Mouse (Mus musculus): ENCODE measurements around the gene Fuca1.
A peak's percentile ranks its signal among the peaks of the same experiment; 100 is the strongest.

Gene Fuca1

DNA sequence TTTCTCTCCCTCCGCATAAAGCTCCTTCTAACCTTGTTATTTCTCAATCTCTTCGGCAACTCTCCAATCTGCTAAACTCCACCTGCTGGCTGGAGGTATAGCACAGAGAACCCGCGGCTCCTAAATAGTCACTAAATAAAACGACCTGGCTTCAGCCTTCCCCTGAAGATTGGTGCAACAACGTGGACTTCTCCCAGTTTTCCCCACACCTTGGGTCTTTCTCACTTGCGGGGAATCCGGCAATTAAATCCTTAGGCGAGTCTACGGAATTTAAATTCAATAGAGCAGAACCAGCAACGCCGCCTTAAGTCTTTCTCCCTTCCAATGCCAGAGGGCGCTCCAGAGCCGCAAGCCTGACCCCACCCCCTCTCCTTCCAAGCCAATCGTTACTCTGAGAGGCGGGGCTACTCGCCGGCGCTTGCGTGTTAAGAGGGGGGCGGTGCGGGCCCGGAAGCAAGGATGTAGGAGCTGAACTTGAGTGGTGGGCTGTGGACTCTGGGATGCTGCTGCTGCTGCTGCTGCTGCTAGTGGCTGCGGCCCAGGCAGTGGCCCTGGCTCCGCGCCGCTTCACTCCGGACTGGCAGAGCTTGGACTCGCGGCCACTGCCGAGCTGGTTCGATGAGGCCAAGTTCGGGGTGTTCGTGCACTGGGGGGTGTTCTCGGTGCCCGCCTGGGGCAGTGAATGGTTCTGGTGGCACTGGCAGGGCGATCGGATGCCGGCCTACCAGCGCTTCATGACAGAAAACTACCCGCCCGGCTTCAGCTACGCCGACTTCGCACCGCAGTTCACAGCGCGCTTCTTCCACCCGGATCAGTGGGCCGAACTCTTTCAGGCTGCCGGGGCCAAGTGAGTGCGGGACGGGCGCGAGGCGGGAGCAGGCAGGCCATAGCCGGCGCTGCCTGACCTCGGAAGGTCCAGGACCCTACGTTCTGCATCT lies at the start of gene Fuca1:
Fuca1 (plus strand) TSS at position 432 of the 938 bp plus-strand sequence.
- peak; percentile 94 for DNase-seq (ENCODE audit: low spot score)

- DNase-seq (ENCODE audit: low spot score) = no peak
These were observed 48.5 kb upstream of the Fuca1 start for GRCm38 (mm10) chr4:135872015-135872414.

DNA sequence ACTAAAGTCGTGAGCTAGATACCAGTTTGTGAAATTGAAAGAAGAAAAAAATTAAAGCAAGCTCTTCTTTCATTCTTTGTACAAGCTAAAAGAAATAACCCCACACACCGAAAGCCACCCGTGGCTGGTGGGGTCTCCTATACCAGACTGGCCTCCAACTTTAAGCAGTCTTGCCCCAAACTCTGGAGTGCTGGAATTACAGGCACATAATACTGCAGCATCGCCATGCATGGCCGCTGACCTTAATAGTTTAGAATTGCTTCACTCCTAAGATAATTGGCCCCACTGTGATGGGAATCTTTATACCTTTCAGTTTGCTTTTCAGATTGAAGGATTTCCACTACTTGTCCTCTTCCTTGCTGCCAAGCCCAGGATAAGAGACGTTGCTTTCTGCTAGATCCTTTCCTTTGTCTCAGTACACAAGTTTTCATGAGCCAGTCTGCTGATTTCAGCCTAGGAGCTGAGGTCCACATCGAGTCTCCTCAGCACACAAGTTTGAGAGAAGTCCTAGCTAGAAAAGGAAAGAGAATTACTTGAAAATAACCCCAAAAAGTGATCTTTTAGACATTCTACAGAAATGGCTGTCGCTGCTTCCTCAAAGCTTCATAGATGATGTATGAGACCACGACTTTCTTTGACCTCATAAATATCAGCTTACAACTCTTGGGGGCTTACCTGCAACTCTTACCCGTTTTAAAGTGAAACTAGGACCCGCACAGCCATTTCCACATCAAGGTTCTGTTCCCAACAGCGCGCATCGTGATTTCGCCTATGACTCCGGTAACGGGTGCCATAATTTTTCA lies 47.7 kb upstream of the Fuca1 start:
- no peak for DNase-seq (ENCODE audit: low spot score)

DNA sequence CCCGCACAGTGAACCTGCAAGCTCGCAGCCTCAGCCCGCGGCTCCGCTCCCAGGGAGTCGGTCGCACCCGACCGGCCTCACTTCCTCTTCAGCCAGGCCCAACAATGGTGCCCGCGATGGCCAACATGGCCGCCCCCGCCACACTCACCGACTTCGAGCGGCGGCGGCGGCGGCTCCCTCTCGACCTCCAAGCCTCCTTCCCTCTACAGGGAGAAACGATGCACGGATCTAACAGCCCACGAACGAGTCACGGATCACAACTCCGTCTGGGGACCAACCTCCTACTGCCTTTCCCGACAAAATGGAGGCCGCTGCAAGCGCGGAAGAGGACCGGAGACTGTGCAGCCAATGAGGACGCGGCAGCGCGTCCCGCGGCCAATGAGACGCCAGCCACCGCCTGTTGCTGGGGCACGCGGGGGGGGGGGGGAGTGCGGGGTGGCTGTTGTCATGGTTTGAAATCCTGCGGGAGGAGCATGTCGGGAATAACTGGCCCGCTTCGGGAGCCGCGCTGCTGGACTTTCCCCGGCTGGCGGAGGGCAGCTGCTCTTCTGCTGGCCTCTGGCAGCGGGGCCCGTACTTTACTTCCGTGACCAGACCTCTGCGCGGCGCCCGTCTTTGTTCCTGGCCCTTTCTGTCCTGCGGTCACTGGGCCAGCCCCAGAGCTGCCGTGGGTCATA lies 46.9 kb upstream of the Fuca1 start, which contains the start of gene Pnrc2:
Pnrc2 (minus strand) TSS at position 325 of the 677 bp plus-strand sequence.
- peak; percentile 80 for DNase-seq (ENCODE audit: low spot score)

DNA sequence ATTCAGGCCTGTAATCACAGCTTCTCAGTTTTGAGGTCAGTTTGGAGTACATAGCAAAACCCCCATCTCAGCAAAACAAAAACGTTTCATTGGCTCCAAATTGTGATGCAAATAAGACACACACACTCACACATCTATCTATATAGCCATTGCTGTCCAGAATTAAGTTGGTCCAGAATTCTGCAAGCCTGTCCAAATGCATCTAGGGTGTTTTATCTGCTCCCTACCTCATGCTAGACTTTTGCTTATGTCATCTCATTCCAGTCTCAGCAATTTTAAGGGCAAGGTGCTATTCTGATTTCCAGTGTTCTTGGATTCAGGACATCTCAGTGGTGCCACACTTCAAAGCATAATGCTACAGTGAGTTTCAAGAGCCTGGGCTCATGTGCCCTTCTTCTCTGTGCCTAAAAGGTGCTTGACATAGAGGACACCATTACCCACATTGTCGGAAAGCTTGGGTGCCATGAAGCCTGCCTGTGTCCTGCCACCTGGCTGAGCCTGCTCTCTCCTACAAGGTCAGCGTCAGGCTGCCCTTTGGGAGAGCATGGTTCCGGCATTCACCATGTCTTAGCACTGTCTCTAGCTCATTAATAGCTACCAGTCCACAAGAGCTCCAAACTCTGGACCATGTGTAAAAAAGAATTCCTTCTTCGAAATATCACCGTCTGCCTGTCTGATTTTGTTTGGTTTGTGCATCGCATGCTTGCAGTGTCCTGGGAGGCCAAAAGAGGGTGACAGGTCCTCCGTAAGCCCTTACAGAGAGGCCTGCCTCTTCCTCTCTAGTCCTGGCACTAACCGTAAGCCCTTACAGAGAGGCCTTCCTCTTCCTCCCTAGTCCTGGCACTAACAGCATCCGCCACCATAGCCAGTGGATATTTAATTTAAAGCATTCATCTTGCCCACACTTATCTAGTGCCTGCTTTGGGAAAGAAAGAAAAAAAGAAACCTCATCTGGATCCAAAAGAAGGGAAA lies 45.7 kb upstream of the Fuca1 start:
- no peak for DNase-seq (ENCODE audit: low spot score)

DNA sequence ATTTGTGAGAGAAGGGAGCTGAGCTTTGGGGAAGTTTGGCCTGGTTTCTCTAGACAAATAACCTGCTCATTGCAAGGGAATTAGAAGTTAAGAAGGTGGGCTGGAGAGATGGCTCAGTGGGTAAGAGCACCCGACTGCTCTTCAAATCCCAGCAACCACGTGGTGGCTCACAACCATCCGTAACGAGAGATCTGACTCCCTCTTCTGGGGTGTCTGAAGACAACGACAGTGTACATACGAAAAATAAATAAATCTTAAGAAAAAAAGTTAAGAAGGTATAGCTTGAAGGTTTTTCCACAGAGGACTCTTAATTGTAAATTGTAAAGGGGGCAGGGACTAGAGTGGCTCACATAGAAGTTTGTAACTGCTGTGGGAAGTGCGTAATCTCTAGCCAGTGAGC lies 45.0 kb upstream of the Fuca1 start:
- no peak for DNase-seq (ENCODE audit: low spot score)

DNA sequence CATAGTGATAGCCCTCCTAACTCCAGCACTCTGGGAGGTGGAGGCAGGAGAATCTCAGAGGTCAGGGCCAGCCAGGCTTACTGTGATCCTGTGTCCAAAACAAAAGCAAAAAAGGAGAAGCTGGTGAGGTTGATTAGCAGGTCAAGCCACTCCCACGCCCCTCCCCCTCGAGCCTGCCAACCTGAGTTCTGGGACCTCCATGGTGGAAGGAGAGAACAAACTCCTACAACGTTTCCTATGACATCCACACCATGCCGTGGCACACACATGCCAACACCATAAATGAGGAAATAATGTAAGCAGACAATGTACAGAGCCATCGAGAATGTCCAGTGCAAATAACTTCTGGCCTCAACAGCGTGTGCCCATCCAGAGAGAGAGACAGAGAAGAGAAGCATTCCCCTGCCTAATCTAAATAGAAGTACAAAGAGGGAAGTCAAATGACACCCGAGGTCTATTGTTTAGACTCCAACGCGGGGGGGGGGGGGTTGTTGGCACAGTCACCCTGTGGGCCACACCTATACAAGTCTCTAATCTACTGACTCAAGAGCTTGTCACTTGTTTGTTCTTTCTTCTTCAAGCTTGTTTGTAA lies 44.4 kb upstream of the Fuca1 start:
- no peak for DNase-seq (ENCODE audit: low spot score)

DNA sequence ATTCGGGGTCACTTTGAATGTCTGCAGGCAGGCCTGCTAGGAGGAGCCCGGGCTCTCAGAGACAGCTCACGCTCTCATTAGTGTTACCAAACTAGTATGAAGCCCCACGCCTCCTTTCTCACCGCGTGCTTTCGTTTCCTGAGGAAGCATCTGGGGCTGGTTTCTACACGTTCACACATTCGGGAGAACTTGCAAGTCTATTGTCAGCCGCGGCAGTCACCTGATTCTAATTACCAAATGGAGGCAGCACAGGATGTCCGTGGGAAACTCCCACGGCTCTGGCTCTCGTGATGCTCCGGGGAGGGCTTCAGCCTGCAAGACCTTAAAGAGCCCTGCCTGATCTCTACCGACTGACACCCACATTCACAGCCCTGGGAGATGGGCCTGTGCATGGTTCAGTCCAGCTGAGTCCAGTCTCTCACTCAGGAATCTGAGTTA lies 43.9 kb upstream of the Fuca1 start:
- DNase-seq (ENCODE audit: low spot score) = peak; percentile 63

DNA sequence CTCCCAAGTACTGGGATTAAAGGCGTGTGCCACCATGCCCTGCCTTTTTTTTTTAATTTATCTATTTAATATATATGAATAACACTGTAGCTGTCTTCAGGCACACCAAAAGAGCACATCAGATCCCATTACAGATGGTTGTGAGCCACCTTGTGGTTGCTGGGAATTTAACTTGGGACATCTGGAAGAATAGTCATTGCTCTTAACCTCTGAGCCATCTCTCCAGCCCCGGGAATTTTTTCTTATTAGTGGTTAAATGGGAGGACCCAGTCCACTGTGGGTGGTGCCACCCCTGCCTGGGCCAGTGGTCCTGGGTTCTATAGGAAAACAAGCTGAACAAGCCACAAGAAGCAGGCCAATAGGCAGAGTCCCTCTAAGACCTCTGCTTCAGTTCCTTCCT lies 42.8 kb upstream of the Fuca1 start:
- DNase-seq (ENCODE audit: low spot score) = no peak

DNA sequence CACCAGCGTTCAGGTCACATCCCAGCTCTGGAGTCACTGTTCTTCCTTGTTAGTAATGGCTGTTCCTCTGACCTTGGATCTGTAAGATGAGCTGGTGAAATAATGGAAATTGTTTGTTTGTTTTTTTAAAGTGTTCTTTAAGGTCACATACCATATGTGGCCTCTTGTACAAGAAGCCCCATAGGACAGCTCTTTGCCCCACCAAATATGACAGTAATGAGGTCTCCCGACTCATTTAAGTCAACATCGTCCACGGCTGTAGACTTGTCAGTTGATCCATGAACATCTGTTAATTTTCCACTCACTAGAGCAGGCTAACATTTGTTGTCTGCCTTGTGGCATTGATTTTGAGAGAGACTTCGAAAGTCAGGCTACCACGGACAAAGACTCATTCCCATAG lies 41.5 kb upstream of the Fuca1 start:
- DNase-seq (ENCODE audit: low spot score) = no peak

DNA sequence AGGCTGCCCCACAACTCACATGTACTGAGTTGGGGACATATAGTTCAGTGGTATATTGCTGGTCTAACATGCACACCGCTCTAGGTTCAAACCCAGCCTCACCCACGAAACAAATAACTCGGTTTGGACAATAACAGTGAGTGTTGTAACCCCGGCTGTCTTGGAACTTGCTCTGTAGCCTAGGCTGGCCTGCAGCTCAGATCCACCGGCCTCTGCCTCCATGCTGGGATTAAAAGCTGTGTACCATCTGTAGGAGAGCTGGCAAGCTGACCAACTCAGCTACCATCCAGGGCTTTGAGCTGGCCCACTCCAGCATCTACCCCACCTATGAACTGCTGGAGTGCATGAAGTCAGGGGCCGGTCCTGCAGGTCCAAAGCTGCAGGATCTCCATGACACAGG lies 40.5 kb upstream of the Fuca1 start:
- DNase-seq (ENCODE audit: low spot score) = no peak

GRCm38 (mm10) chr4:135880576-135880975 lies 40.0 kb upstream of the Fuca1 start:
- DNase-seq (ENCODE audit: low spot score) = no peak

GRCm38 (mm10) chr4:135882023-135882422 lies 38.5 kb upstream of the Fuca1 start:
- no peak for DNase-seq (ENCODE audit: low spot score)

- no peak for DNase-seq (ENCODE audit: low spot score)
These were observed 37.1 kb upstream of the Fuca1 start for GRCm38 (mm10) chr4:135883401-135883851.

- no peak for DNase-seq (ENCODE audit: low spot score)
These were observed 36.5 kb upstream of the Fuca1 start for GRCm38 (mm10) chr4:135883881-135884516.

DNA sequence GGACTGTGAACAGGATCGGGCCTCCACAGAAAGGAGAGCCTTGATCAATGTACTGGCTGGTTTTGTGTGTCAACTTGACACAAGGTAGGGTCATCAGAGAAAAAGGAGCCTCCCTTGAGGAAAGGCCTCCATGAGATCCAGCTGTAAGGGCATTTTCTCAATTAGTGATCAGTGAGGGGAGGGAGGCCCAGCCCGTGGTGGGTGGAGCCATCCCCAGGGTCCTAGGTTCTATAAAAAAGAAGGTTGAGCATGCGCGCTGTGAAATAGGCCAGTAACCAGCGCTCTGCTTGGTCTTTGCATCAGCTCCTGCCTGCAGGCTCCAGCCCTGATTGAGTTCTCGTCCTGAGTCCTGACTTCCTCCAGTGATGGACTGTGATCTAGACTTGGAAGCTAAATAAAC lies 36.0 kb upstream of the Fuca1 start:
- no peak for DNase-seq (ENCODE audit: low spot score)

DNA sequence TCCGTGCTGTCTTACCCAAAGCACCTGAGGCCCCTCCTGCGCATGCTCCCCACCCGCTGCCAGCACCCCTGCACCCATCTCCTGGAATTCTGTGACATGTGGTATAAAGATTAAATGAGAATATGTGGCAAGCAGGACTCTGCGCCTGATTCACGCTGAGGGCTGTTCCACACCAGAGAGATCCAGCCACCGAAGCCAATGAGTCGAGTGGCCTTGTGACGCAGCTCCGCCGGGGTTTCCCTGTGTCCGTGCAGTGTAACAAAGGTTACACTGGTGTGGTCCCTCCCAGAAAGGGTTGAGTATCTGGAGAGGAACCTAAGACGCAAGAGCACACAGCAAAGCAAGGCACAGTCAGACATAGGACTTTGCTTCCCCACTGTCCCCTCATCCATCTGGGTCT lies 34.9 kb upstream of the Fuca1 start:
- no peak for DNase-seq (ENCODE audit: low spot score)

GRCm38 (mm10) chr4:135886184-135886583 lies 34.4 kb upstream of the Fuca1 start:
- DNase-seq (ENCODE audit: low spot score) = no peak

DNA sequence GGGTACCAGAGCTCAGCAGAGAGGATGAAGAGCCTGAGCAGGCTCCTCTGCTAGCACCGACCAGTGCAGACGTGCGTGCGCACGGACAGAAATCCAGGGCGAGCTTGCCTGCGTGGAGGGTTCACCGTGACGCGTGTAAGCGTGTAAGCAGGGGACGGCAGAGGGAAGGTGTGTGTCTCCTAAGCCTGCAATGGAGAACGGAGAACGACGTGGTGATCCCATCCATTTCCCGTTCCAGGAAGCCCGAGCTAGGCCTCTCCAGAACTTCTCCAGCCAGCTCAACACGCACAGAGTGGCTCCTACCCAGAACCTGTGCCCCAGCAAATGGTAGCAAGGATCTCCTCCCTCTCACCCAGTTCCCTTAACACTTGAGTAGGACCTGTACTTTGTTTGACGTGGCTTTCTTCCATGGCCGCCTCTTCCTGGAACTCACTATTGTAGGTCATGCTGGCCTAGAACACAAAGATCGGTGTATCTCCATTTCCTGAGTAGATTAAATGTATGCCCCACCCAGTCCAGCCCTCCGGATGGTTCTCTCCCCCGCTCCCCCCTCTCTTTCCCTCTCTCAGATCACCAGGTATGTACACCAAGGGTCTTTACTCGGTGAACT lies 32.0 kb upstream of the Fuca1 start:
- no peak for DNase-seq (ENCODE audit: low spot score)

All from layer of hippocampus, adult 9-10 months (tissue).